Mouse (Mus musculus): ENCODE data around the gene Sgsh.

- peak; percentile 90 for TF ChIP-seq CTCF (IDR thresholded peaks at IDR 0.05; ENCODE audit: low read depth)
- TF ChIP-seq EP300 (optimal IDR thresholded peaks at IDR 0.05): no peak
Observed at GRCm38 (mm10) chr11:119304904-119305712, 50.2 kb downstream of the Sgsh start.
